ENCODE assay signal across 9 mouse cellular contexts in the genomic region with DNA sequence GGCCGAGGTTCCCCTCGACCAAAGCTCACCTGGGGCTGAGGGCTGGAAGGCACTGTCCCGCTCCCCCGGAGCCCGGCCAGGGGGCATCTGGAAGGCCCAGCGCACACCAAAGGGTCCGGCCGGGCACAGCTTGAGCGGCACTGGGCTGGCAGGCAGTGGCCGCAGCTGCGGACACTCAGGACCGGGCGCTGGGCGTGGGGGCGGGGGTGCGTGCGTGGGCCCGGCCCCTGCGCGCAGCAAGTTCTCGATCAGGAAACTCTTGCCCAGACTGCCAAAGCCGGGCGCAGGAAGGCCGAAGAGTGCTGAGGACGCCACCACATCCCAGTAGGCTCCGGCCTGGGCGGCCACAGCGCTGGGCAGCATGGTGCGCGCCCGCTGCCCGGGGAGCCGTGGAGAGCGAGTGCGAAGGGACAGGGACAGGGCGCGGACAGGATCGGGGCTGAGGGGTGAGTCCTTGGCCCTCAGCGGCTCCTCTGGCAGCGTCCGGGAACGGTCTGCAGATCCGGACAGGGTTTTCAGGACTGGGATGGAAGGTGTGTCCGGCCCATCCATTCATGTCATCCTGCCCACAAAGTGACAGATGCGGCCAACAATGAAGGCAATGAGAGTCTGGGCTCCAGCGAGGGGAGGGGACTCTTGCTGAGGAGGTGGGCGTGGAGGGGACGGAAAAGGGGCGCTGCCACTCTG. TPM values are rescaled to one million over a fixed set of nuclear protein-coding genes. Genes with fewer than 3 reads are reported as not detected.
DNase-seq lines count a peak whose midpoint lies in the region; ATAC-seq and TF ChIP-seq lines count a peak whose summit lies in the region.
"Had no signal": no experiment of that assay in that cellular context is flagged by ENCODE, and none has a peak within 500 bp of the region (broad histone marks: within the 10 kb centered on the region; RNA-seq: fewer than 3 reads in every experiment).

No protein-coding gene starts in this region.

- TF ChIP-seq POLR2A in ES-Bruce4 (IDR thresholded peaks at IDR 0.05; ENCODE audit: insufficient read depth, low read length) = no peak

- H3K27ac ChIP-seq in kidney, embryonic 16.5 days (ENCODE audit: low read length) = no peak overlapping the region
- no peak overlapping the region for H3K27ac ChIP-seq in ES-Bruce4 (ENCODE audit: insufficient read depth, low read length)
- no peak overlapping the region for H3K27ac ChIP-seq in intestine, embryonic 15.5 days

- H3K27me3 ChIP-seq in kidney, embryonic 16.5 days (ENCODE audit: insufficient read depth, low read length) = peaks cover 53% of the 10 kb centered on the region
- H3K27me3 ChIP-seq in ES-Bruce4 (ENCODE audit: control insufficient read depth, insufficient read depth, low read length, poor library complexity, severe bottlenecking) = no peaks in the 10 kb centered on the region; the same call in 1 of the 2 replicates
- H3K27me3 ChIP-seq in intestine, embryonic 15.5 days (replicated peaks) = peaks cover 50% of the 10 kb centered on the region

- H3K9me3 ChIP-seq in kidney, embryonic 16.5 days (ENCODE audit: low read length) = no peaks in the 10 kb centered on the region
- no peaks in the 10 kb centered on the region for H3K9me3 ChIP-seq in ES-Bruce4 (replicated peaks; ENCODE audit: control insufficient read depth, insufficient read depth, low read length, poor library complexity, severe bottlenecking)
- H3K9me3 ChIP-seq in intestine, embryonic 15.5 days = no peaks in the 10 kb centered on the region

- no peak for TF ChIP-seq CTCF in ES-Bruce4 (IDR thresholded peaks at IDR 0.05; ENCODE audit: low read depth, low read length)

- no peak for DNase-seq in kidney, postnatal 14 days
- peak; percentile 73 for DNase-seq in embryo, embryonic 10.5 days (ENCODE audit: low spot score)
- peak; percentile 36 for DNase-seq in retina, embryonic 14.5 days (ENCODE audit: low spot score)
- no peak for DNase-seq in spleen, adult 18-20 months
- no peak for DNase-seq in thymus, postnatal 0 days (ENCODE audit: low spot score)

- no peak for TF ChIP-seq EP300 in ES-Bruce4 (IDR thresholded peaks at IDR 0.05; ENCODE audit: insufficient read depth, low read depth, low read length)

- H3K4me3 ChIP-seq in kidney, embryonic 16.5 days (ENCODE audit: low read length) = peak overlapping the region; percentile 46
- H3K4me3 ChIP-seq in ES-Bruce4 (ENCODE audit: low read depth, low read length) = peak overlapping the region; percentile 51
- H3K4me3 ChIP-seq in intestine, embryonic 15.5 days (replicated peaks) = peak overlapping the region; percentile 31

- 2% methylated on average over 49 of the region's 49 CpGs for WGBS in kidney, embryonic 16.5 days
- 1% methylated on average over 49 of the region's 49 CpGs for WGBS in intestine, embryonic 15.5 days

- peak overlapping the region; percentile 66 for H3K4me2 ChIP-seq in kidney, embryonic 16.5 days (replicated peaks; ENCODE audit: low read depth, low read length)
- peak overlapping the region; percentile 72 for H3K4me2 ChIP-seq in intestine, embryonic 15.5 days (replicated peaks)

- peak; percentile 57; the same call in 1 of the 2 replicates for ATAC-seq in kidney, embryonic 16.5 days (ENCODE audit: low FRiP score, low TSS enrichment)
- ATAC-seq in intestine, embryonic 15.5 days = no peak

- H3K9ac ChIP-seq in kidney, embryonic 16.5 days (replicated peaks; ENCODE audit: low read length) = peak overlapping the region; percentile 54
- H3K9ac ChIP-seq in ES-Bruce4 (ENCODE audit: low read depth, poor library complexity, severe bottlenecking) = peak overlapping the region; percentile 46
- H3K9ac ChIP-seq in intestine, embryonic 15.5 days = peak overlapping the region; percentile 13; the same call in 1 of the 2 replicates

- H3K36me3 ChIP-seq in kidney, embryonic 16.5 days (ENCODE audit: insufficient read depth, low read length) = no peaks in the 10 kb centered on the region
- no peaks in the 10 kb centered on the region for H3K36me3 ChIP-seq in ES-Bruce4 (ENCODE audit: control insufficient read depth, insufficient read depth, low read length, poor library complexity, severe bottlenecking)
- no peaks in the 10 kb centered on the region for H3K36me3 ChIP-seq in intestine, embryonic 15.5 days

- peaks cover 13% of the 10 kb centered on the region; the same call in 1 of the 2 replicates for H3K4me1 ChIP-seq in kidney, embryonic 16.5 days (ENCODE audit: insufficient read depth, low read length)
- no peaks in the 10 kb centered on the region for H3K4me1 ChIP-seq in ES-Bruce4 (ENCODE audit: control insufficient read depth, insufficient read depth, low read length)
- H3K4me1 ChIP-seq in intestine, embryonic 15.5 days (replicated peaks) = peaks cover 9% of the 10 kb centered on the region

RNA-seq across cellular contexts. Expression of gene Dbx2, which starts 1.4 kb away (rescaled TPM):
- 0.28 TPM in 1 of 2 replicates, not detected in the other for polyA plus RNA-seq in kidney, embryonic 16.5 days (2015; fragmentation: Nextera tagmentation; extraction: Ambion mirVana)
- polyA plus RNA-seq in ES-Bruce4 (2011; ENCODE audit: insufficient read depth, insufficient read length, low read depth, missing spikeins) = not detected in 2 replicates
- polyA plus RNA-seq in intestine, embryonic 15.5 days (2015; fragmentation: Nextera tagmentation; extraction: Ambion mirVana) = 0.34 TPM in 1 of 2 replicates, not detected in the other
- polyA plus RNA-seq in thymus, postnatal 0 days (2015; fragmentation: Nextera tagmentation; extraction: Ambion mirVana) = 4.0 and 5.2 TPM in 2 replicates
- polyA plus RNA-seq: spleen, adult 2 months had no signal

Comparison
In these comparisons a context has a peak if more than half of its experiments do, and no peak if none do; other contexts are left out.
1. DNase-seq: peak in embryo, embryonic 10.5 days (single experiment) and retina, embryonic 14.5 days (single experiment); none in kidney, postnatal 14 days (single experiment), spleen, adult 18-20 months (0 of 2) and thymus, postnatal 0 days (single experiment).
2. Peak in every context shown above with its lines, with median percentiles within 50 percentile points of each other: H3K4me3 ChIP-seq and H3K9ac ChIP-seq.